Mouse (Mus musculus) spleen, postnatal 10 days (tissue): ENCODE measurements at regions not wholly inside any gene's neighbourhood (a gene's known extent, or its start where the extent isn't known, plus 50 kb on each side); places are given as distances from the start of the nearest gene placed in this dataset.

ENCODE experiments used
- DNase-seq, 2 experiments: peaks; one replicate each; pipeline ENCODE4 v3.0.0; 2021 to 2022; ENCODE audit warnings: low spot score in 2 of 2

DNA sequence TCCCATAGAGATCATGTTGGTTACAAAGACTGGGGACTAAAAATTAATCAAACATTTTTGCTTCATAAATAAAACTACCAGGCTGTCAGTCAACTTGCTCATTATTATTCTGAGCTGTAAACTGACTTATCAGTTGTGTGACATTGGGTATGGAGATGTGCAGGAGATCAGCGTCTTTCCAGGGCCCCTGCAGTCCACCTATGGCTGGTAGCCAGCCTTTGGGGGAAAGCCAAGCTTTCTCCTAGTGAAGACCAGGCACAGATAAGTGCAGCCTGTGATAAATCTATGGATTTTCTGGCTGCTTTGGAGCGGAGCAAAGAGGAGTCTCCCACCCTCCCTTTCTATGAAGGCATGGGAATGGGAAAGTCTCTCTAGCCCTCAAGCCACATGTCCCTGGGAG, 172.0 kb upstream of the Glra1 start:
- no peak for DNase-seq

DNA sequence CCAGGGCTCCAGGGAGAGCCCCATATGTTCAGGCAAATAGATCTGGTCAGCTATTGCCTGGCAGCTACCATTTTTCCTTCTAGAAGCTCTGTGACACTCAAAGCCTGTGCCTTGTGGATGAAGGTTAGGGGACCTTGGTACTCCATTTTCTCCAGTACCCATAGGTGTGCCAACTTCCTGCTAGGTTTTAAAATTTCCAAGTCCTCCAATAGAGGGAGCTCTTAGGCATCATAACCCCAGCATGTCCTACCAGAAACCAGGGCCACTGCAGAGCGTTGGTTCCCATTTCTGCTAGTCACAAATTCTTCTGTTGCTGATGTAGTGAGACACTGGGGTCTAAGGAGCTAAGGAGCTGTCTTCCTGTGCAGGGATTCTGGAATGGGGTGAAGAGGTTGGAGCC, 165.3 kb upstream of the Glra1 start:
- DNase-seq = no peak

DNA sequence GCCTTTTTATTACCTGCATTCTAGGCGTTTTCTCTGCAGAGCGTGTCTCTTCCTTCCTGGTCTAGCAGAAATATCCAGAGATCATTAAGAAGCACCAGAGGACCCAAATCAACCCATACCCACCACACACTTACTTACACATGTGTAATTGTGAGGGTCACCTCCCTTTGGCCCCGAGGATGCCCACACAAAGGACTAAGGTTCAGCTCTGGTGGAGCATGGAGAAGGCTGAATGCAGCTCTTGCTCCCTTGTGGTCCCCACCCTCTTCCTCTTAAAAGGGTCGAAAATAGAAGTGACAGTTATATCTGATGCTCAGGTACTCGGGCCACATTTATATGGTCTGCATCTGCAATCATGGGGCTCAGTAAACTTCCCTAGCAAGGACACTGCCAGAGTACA, 164.5 kb upstream of the Glra1 start:
- no peak for DNase-seq

DNA sequence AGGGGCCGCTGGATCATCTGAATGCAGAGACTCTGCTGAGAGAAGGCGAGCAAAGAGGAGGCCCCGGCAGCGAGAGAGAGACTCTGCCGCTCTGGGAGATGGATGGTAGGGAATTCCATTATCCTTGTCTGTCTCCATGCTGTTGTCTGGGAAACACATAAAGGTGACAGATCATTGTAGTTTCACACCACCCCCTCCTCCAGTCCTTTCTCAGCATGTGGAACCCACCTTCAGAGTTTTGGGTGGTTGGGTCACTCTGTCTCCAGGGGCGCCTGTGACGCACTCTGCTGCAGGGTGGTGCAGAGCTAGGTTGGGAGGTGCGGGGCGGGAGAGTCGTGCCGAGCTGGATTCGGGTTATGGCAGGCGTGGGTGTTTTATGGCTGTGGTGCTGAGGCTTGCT, 164.1 kb upstream of the Glra1 start:
- DNase-seq = no peak

DNA sequence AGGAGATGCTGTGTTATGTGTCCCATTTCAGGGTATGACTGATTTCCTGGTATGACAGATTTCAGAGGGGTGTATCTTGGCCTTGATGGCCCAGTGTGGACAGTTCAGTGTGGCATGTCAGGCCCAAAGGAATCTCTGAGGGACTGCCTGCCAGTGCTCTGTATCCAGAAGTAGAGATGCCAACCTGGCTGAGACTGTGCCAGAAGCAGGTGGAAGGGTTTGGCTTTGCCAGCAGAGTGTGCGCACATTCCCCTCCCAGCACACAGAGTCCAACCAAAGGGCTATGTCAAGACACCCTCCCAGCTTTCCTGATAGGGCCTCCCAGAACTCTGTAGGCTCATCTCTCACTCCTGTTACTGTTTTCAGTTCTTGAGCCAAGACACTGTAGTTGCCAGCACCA, 156.8 kb upstream of the Glra1 start:
- DNase-seq = no peak
